Mouse (Mus musculus): ENCODE results near the gene Cdc42ep5. TPM values are rescaled to one million over a fixed set of nuclear protein-coding genes. Genes with fewer than 3 reads are reported as not detected.
A peak's percentile ranks its signal among the peaks of the same experiment; 100 is the strongest.
"Not testable (repeated sequence)": the region's sequence is repeated elsewhere in the genome, so short reads cannot be mapped to it uniquely, and the experiment has no call there.

Cdc42ep5 gene
- 1 to 10 TPM; 1.1 to 1.8 TPM for total RNA-seq (2021)

GRCm38 (mm10) chr7:4164090-4164910, at the start of gene Cdc42ep5:
Cdc42ep5 (minus strand) TSS chr7:4164860.
- no peak for DNase-seq (ENCODE audit: low spot score in 2 of 2)
- intact Hi-C loops (cut with DNase I), result no loop called here

GRCm38 (mm10) chr7:4213436-4213835, 48.8 kb upstream of the Cdc42ep5 start:
- intact Hi-C loops (cut with DNase I), result not testable (repeated sequence)

GRCm38 (mm10) chr7:4208626-4209025, 44.0 kb upstream of the Cdc42ep5 start:
- intact Hi-C loops (cut with DNase I), result no loop called here
- DNase-seq (ENCODE audit: low spot score in 2 of 2), result no peak

More at GRCm38 (mm10) chr7:4213436-4213835, 48.8 kb upstream of the Cdc42ep5 start:
- not testable (repeated sequence) for DNase-seq (ENCODE audit: low spot score in 2 of 2)

GRCm38 (mm10) chr7:4207126-4207525, 42.5 kb upstream of the Cdc42ep5 start:
- intact Hi-C loops (cut with DNase I), result no loop called here
- no peak for DNase-seq (ENCODE audit: low spot score in 2 of 2)

GRCm38 (mm10) chr7:4178438-4178837, 13.8 kb upstream of the Cdc42ep5 start:
- DNase-seq (ENCODE audit: low spot score in 2 of 2), result no peak
- intact Hi-C loops (cut with DNase I), result no loop called here

GRCm38 (mm10) chr7:4170193-4170938, 5.7 kb upstream of the Cdc42ep5 start:
- intact Hi-C loops (cut with DNase I), result no loop called here

GRCm38 (mm10) chr7:4167098-4167497, 2.4 kb upstream of the Cdc42ep5 start:
- DNase-seq (ENCODE audit: low spot score in 2 of 2), result no peak
- intact Hi-C loops (cut with DNase I), result no loop called here

More at GRCm38 (mm10) chr7:4170193-4170938, 5.7 kb upstream of the Cdc42ep5 start:
- DNase-seq (ENCODE audit: low spot score in 2 of 2), result no peak

- intact Hi-C loops (cut with DNase I), result no loop called here
- DNase-seq (ENCODE audit: low spot score in 2 of 2), result no peak
These were observed 626 bp upstream of the Cdc42ep5 start for GRCm38 (mm10) chr7:4165286-4165685.

GRCm38 (mm10) chr7:4163571-4164072, 1.0 kb downstream of the Cdc42ep5 start:
- DNase-seq (ENCODE audit: low spot score in 2 of 2), result no peak
- intact Hi-C loops (cut with DNase I), result no loop called here

- DNase-seq (ENCODE audit: low spot score in 2 of 2); intact Hi-C loops (cut with DNase I): not testable (repeated sequence)
These were observed 3.1 kb downstream of the Cdc42ep5 start for GRCm38 (mm10) chr7:4161596-4161995.

GRCm38 (mm10) chr7:4154976-4155375, 9.7 kb downstream of the Cdc42ep5 start:
- intact Hi-C loops (cut with DNase I), result no loop called here
- DNase-seq (ENCODE audit: low spot score in 2 of 2), result no peak

GRCm38 (mm10) chr7:4154356-4154755, 10.3 kb downstream of the Cdc42ep5 start:
- intact Hi-C loops (cut with DNase I), result no loop called here
- DNase-seq (ENCODE audit: low spot score in 2 of 2), result no peak

- DNase-seq (ENCODE audit: low spot score in 2 of 2), result peak in 1 of 2 experiments; percentile 25
- intact Hi-C loops (cut with DNase I), result no loop called here
These were observed 13.4 kb downstream of the Cdc42ep5 start for GRCm38 (mm10) chr7:4151241-4151640.

- intact Hi-C loops (cut with DNase I), result no loop called here
- peak; percentile 50 to 62 for DNase-seq (ENCODE audit: low spot score in 2 of 2)
These were observed 13.8 kb downstream of the Cdc42ep5 start for GRCm38 (mm10) chr7:4150811-4151221.

- intact Hi-C loops (cut with DNase I), result no loop called here
These were observed 14.6 kb downstream of the Cdc42ep5 start, which contains the start of gene Leng9 for GRCm38 (mm10) chr7:4150059-4150541. Leng9 (minus strand) TSS chr7:4150374.

GRCm38 (mm10) chr7:4149209-4150054, 15.2 kb downstream of the Cdc42ep5 start:
- DNase-seq (ENCODE audit: low spot score in 2 of 2), result peak; percentile 89 to 90
- intact Hi-C loops (cut with DNase I), result loop anchor here (5.0 to 10.0 kb wide), 3 partner anchors 122 to 455 kb away; partner anchors contain the start of genes Mboat7 and Tsen34

More at GRCm38 (mm10) chr7:4150059-4150541, 14.6 kb downstream of the Cdc42ep5 start, which contains the start of gene Leng9:
- peak; percentile 40 to 55 for DNase-seq (ENCODE audit: low spot score in 2 of 2)

- intact Hi-C loops (cut with DNase I), result loop anchor here (5.0 to 10.0 kb wide), 3 partner anchors 121 to 454 kb away; partner anchors contain the start of genes Mboat7 and Tsen34
- DNase-seq (ENCODE audit: low spot score in 2 of 2), result peak in 1 of 2 experiments; percentile 36
These were observed 16.1 kb downstream of the Cdc42ep5 start for GRCm38 (mm10) chr7:4148341-4149208.

GRCm38 (mm10) chr7:4147836-4148235, 16.8 kb downstream of the Cdc42ep5 start:
- intact Hi-C loops (cut with DNase I), result loop anchor here (5.0 to 10.0 kb wide), 3 partner anchors 121 to 453 kb away; partner anchors contain the start of genes Mboat7 and Tsen34
- DNase-seq (ENCODE audit: low spot score in 2 of 2), result no peak
